Mouse (Mus musculus): Measurements from ENCODE around the gene Snrpa.

Gene Snrpa

DNA sequence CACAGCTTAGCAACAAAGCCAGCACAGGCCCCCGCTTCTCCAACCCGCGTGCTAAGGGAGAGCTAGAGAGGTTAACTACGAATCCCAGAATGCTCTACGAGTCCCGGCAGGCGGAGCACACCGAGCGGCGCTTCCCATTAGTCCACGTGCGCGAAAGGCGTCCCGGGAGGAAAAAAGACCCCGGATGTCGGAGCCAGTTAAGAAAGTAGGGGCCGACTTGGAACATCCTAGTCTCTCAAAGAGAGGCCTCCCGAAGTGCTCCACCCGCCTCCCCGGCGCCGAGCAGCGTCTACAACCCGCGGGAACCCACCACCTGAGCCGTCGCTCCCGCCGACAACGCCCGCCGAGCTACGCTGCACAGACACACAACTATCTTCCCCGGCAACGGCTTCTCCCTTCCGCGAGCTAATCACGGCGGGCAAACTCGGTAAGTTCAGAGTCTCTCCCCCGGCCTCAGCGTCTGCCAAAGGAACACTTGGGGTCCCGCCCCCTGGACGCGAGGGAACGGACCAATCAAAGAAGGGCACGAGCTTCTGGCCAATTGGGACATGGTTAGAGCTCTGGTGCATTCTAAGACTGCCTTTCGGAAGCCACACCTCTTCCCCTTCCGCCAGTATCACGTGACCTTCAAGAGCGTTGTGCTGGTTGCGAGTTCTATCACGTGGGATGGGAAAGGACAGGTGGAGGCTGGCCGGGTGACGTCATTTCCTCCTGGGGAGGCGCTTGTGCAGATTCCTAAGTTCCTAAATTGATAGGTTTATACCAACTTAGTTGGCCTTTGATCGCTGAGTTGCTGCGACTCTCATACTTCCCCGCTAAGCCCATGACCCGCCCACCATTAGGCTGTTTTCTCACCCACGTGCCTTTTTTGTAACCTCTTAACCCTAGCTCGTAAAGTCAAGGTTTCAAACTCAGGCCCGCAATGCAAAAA, at the start of gene Snrpa, which contains the start of gene BC024978:
Gene Snrpa, minus strand, starts transcription at position 591 of the 931 bp plus-strand sequence.
Gene BC024978, plus strand, starts transcription at position 101 of the 931 bp plus-strand sequence.
- DNase-seq = peak; percentile 97 to 100

GRCm38 (mm10) chr7:27244088-27244487, 48.0 kb upstream of the Snrpa start:
- peak in 1 of 2 experiments; percentile 41 for DNase-seq

- no peak for DNase-seq
Observed at GRCm38 (mm10) chr7:27243211-27243610, 47.1 kb upstream of the Snrpa start.

DNA sequence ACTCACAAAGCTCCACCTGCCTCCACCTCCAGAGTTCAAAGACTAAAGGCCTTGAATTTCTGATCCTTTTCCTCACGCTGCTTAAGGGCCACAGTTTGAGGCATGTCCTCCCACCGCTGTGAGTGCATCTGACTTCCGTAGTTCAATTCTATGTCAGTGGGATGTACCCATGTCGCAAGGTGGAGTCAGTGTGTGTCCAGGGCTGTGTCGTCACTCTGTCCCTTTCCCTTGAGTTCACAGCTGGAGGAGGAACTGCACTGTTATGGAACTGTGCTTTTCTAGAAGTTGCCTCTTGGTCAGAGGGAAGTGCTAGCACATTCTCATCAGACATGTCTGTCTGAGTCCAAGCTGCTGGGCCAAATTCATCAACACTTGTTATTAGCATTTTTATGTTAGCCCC, 42.5 kb upstream of the Snrpa start:
- no peak for DNase-seq

DNA sequence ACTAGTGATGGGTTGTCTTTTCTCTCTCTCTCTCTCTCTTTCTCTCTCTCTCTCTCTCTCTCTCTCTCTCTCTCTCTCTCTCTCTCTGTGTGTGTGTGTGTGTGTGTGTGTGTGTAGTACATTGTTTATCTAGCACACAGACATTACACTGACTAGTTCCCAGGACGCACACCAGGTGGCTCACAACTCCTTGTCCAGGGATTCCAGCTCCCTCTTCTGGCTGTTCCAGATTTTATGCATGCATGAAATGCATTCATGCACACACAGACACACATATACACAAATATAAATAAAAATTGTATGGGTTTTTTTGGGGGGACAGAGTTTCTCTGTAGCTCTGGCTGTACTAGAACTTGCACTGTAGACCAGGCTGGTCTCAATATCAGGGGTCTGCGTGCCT, 41.5 kb upstream of the Snrpa start:
- no peak for DNase-seq

DNA sequence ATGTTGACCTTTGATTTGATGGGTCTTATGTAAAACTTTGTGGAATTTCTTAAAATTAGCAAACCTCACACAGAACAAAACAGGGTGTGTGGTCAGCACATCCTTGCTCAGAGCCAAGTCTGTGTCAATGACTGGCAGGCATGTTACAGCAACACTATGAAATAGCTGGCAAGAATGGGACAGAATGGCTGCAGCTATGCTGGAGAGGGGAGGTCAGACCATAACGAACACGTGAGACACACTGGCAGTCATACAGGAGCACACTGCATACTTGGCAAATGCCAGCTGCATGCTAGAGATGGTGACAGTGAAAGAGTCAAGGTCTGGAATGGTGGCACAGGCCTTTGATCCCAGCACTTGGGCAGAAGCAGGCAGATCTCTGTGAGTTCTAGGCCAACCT, 39.7 kb upstream of the Snrpa start:
- DNase-seq = no peak

GRCm38 (mm10) chr7:27233300-27233699, 37.2 kb upstream of the Snrpa start:
- DNase-seq = no peak

DNA sequence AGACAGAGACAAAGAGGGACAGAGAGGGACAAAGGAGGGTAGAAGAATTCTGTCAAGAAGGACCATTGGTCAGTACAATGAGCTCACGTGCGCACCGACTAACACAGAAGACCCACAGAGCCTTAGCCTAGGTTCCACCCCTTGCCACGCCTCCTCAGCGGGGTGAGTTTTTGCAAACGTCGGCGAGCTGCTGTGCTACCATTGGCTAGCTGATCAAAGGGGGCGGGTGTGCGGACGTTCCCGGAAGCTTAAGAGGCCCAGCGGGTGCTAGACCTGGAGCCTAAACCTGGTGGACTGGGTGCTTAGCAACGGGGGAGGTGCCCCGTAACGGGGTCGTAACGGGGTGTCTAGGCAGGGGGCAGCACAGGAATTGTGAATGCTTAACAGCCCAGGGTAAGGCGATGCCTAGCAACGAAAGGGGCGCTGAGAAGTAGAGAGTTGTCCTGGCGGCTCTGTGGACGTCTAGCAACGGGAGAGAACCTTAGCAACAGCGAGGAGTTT, 36.8 kb upstream of the Snrpa start, which contains the start of gene Coq8b:
Gene Coq8b, plus strand, starts transcription at position 243 of the 501 bp plus-strand sequence.
- DNase-seq = peak; percentile 97

GRCm38 (mm10) chr7:27231693-27232331, 35.7 kb upstream of the Snrpa start:
- no peak for DNase-seq

DNA sequence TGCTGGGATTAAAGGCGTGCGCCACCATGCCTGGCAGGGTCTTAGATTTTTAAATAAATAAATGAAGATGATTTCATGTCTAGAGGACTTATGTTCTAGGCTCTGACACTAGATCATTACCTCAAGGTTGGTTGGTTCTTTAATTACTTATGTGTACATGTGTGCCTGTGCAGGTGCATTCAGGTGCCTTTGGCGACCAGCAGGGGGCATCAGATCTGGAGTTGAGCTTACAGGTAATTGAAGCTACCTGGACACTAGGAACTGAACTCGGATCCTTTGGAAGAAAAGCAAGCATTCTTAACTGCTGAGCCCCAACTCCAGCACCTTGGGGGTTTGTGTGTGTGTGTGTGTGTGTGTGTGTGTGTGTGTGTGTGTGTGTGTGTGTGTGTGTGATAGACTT, 34.7 kb upstream of the Snrpa start:
- DNase-seq = no peak

DNA sequence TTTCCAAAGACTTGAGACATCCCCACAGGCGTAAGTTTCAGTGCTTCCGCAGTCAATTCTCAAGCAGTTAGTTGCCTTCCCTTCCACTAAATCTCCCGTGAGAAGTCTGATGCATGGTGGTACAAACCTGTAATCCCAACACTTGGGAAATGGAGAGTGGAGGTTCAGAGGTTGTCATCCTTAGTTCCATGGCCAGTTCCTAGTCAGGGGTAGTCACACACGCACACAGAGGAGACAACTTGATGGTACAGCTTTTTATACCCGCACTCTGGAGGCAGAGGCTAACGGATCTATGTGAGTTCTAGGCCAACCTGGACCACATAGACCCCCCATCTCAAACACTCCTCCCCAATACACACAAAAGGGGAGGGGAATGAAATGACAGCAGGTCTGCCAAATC, 32.8 kb upstream of the Snrpa start:
- DNase-seq = no peak

DNA sequence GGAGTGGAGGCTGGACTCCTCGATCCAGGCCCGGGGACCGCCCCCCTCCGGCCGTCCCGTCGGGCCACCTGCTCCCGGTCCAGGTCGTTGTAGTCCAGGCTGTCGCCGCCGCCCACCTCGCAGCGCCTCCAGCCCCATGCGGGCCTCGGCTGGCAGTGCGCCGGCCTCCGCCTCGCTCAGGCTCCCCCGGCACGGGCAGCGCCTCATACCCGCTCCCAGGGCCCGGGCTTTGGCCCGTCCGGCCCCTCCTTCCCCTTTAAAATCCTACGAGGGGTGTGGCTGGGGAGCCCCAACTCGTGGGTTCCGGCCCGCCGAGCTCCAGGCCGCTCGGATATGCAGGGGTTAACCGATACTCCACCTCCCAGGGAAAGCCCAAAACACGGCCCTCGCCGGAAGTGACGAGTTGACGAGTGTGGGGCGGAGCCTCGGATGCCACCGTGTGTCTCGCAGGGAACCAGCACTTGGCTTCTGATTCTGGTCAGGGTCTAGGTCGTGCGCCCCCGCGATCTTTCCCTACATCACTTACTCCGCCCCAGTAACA, 32.3 kb upstream of the Snrpa start, which contains the start of gene Itpkc:
Gene Itpkc, minus strand, starts transcription at position 381 of the 541 bp plus-strand sequence.
- peak; percentile 94 to 95 for DNase-seq

DNA sequence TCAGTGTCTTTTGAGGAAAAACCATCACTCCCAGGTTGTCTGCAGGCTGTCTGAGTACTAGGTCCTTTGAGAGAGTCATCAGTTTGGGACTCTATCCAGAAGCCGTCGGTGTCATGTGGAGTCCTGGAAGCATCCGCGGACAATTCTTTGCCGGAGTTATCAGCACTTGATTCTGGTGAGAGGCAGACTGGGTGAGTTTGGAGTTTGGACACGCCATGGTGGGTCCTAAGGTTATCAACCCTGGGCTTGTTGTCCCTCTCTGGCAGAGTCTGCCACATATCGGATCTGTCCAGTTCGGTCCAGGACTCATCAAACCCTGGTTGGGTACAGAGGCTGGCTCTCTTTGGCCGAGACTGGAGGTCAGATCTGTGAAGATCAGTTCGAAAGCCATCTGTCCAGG, 31.6 kb upstream of the Snrpa start:
- DNase-seq = peak in 1 of 2 experiments; percentile 17

DNA sequence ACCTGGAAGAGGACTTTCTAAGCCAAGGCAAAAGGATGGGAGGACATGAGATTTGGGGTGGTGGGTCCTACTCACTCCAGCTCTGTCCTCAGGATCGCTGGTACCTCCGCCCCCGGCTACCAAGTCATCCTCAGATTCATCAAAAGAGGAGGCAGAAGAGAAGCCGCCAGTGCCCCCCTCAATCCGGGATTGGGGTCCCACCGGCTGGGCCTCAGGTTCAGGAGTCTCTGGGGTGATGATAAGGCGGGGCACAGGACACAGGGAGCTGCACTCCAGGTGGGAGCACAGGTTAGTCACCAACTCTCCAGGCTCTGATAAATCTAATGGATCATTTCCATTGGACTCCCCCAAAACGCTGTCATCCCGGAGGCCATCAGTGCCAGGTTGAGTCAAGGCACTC, 31.2 kb upstream of the Snrpa start:
- no peak for DNase-seq

GRCm38 (mm10) chr7:27224877-27225575, 29.0 kb upstream of the Snrpa start:
- DNase-seq = no peak

DNA sequence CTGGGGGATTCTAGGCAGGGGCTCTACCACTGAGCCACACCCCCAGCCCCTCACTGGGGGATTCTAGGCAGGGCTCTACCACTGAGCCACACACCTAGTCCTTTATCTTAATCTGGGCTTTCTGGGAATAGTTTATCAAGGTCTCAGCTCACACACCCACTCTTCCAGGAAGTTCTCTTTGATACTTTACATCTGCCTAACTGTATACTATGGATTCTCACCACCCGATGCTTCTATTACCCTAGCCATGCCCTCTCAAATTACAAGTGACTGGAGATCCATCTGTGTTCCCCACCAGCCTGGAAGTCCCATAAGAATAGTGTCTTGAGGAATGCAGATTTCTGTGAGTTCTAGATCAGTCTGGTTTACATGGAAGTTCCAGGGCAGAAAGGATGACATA, 26.5 kb upstream of the Snrpa start:
- DNase-seq = no peak

DNA sequence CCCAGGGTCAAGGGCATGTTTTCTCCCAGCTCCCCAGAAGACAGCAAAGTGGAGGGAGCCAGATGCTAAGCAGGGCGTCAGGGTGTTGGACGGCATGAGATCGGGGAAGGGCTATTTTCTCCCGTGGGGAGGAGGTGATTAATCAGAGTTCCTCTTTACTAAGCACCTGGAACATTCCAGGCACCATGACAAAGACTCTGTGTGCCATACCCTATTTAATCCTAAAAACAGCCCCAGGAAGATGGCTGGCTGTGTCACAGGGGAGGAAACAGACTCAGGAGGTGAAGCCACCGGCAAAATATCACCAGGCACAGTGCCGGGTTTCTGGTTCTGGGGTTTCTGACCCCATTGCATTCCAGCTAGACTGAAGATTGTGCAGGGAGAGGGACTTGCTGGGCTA, 25.9 kb upstream of the Snrpa start:
- no peak for DNase-seq

GRCm38 (mm10) chr7:27219937-27220336, 23.9 kb upstream of the Snrpa start:
- DNase-seq = peak; percentile 25 to 44

DNA sequence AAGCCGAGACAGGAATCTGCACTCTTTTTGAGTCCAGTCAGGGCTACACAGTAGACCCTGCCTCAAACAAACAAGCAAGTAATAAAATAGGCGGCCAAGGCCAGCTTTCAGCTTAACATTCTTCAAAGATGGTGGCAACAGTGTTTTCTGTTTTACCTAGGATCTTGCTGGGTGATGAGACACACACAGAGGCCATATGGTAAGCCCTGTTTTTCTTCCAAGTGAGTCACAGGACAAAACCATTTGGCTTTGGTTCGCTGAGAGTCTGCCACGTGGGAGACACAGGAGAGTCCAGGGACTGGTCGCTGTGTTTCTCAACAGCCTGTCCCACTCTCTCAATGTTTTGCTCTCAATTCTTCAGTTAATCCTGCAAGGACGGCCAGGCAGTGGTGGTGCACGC, 22.5 kb upstream of the Snrpa start:
- DNase-seq = no peak

GRCm38 (mm10) chr7:27212626-27213025, 16.6 kb upstream of the Snrpa start:
- no peak for DNase-seq

- peak; percentile 49 to 60 for DNase-seq
Observed at GRCm38 (mm10) chr7:27203730-27204449, 7.8 kb upstream of the Snrpa start.

GRCm38 (mm10) chr7:27198779-27199178, 2.7 kb upstream of the Snrpa start:
- no peak for DNase-seq

Measured in kidney, postnatal 36 days (tissue).